Mouse (Mus musculus) olfactory bulb, adult 2 months (tissue): ENCODE data around the gene Pds5b.

Source experiments
- CTCF ChIP-seq: fragments of 200-500 bp; IDR thresholded peaks from 2 replicates; pipeline ENCODE4 v1.5.1; 2012; ENCODE audit warnings: low read depth, mild to moderate bottlenecking, low read length, moderate library complexity; ENCODE audit not compliant: insufficient read depth
- POLR2A ChIP-seq: fragments of 200-500 bp; IDR thresholded peaks from 2 replicates; pipeline ENCODE4 v1.6.1; 2012; ENCODE audit warnings: mild to moderate bottlenecking, low read depth, low read length, moderate library complexity; ENCODE audit not compliant: insufficient read depth

DNA sequence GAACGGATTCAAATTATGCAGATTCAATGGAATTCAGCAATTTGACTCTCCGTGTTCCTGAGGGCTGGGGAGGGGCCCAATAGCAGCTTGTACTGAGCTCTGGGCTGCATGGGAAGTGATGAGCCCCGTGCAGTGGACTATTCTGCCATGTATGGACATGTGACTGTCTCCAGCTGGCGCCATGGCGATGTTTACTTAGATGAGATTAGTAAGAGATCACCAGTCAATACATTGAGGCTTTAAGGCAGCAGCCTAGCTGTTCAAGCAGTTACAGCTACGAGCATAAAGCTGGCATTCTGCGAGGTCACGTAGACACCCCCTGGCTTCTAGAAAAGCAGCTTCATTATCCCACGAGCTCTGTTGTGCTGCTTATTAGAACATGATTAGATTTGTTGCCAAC, 157.2 kb downstream of the Pds5b start:
- TF ChIP-seq CTCF (no peak), POLR2A (no peak)
